Mouse (Mus musculus): ENCODE data around the gene Olfr38. TPM values are rescaled to one million over a fixed set of nuclear protein-coding genes. Genes with fewer than 3 reads are reported as not detected.
A peak's percentile ranks its signal among the peaks of the same experiment; 100 is the strongest.

Olfr38 gene
- not detected for polyA plus RNA-seq (2012; fragmentation: generic; extraction: Trizol)
- long read RNA-seq, experiment 1 = 0 reads
- long read RNA-seq, experiment 2 = 0 reads

GRCm38 (mm10) chr6:42756104-42756503, at the start of gene Olfr38:
TSS of gene Olfr38 (plus strand) at chr6:42756404.
- Histone ChIP-seq H3K79me2 (ENCODE audit: control insufficient read depth, insufficient read depth) (no peaks in the 10 kb centered on the region), H3K27me3 (ENCODE audit: control insufficient read depth, insufficient read depth, insufficient read length) (peaks cover 3% of the 10 kb centered on the region), H3K36me3 (ENCODE audit: control insufficient read depth, insufficient read depth) (no peaks in the 10 kb centered on the region), H3ac (ENCODE audit: control insufficient read depth, insufficient read length, low read depth) (no peak within 1 kb of the TSS), H3K4me3 (ENCODE audit: insufficient read depth, poor library complexity, severe bottlenecking) (no peak within 1 kb of the TSS), H3K79me3 (ENCODE audit: low read depth) (no peaks in the 10 kb centered on the region)
- no peak for TF ChIP-seq USF1 (IDR thresholded peaks at IDR 0.05; ENCODE audit: low read depth)
- TF ChIP-seq MAX (IDR thresholded peaks at IDR 0.05) = no peak
- TF ChIP-seq FOSL1 (IDR thresholded peaks at IDR 0.05; ENCODE audit: insufficient read depth, low read length, poor library complexity, severe bottlenecking) = no peak
- no peak for TF ChIP-seq MYOD1 (IDR thresholded peaks at IDR 0.05; ENCODE audit: control insufficient read depth, insufficient read length, low read depth)
- no peak for TF ChIP-seq CEBPB (IDR thresholded peaks at IDR 0.05; ENCODE audit: low read depth)
- no peak for TF ChIP-seq MYOG (IDR thresholded peaks at IDR 0.05; ENCODE audit: control insufficient read depth, extremely low read depth, insufficient read length)
- TF ChIP-seq CTCF (IDR thresholded peaks at IDR 0.05; ENCODE audit: control insufficient read depth, insufficient read depth, insufficient read length) = no peak

- TF ChIP-seq CTCF (IDR thresholded peaks at IDR 0.05; ENCODE audit: control insufficient read depth, insufficient read depth, insufficient read length) (no peak), USF1 (IDR thresholded peaks at IDR 0.05; ENCODE audit: low read depth) (no peak), MAX (IDR thresholded peaks at IDR 0.05) (no peak)
These were observed 46.7 kb upstream of the Olfr38 start, which contains the start of gene Tcaf1 for GRCm38 (mm10) chr6:42709291-42710211. TSS of gene Tcaf1 (minus strand) at chr6:42710088.

GRCm38 (mm10) chr6:42714668-42715067, 41.5 kb upstream of the Olfr38 start:
- Histone ChIP-seq H3K36me3 (ENCODE audit: control insufficient read depth, insufficient read depth) (no peaks in the 10 kb centered on the region), H3K79me3 (ENCODE audit: low read depth) (no peaks in the 10 kb centered on the region), H3ac (ENCODE audit: control insufficient read depth, insufficient read length, low read depth) (no peak overlapping the region), H3K4me3 (ENCODE audit: insufficient read depth, poor library complexity, severe bottlenecking) (no peak overlapping the region), H3K27me3 (ENCODE audit: control insufficient read depth, insufficient read depth, insufficient read length) (no peaks in the 10 kb centered on the region), H3K79me2 (ENCODE audit: control insufficient read depth, insufficient read depth) (no peaks in the 10 kb centered on the region)
- no peak for TF ChIP-seq MYOG (IDR thresholded peaks at IDR 0.05; ENCODE audit: control insufficient read depth, extremely low read depth, insufficient read length)
- no peak for TF ChIP-seq MAX (IDR thresholded peaks at IDR 0.05)

More at GRCm38 (mm10) chr6:42709291-42710211, 46.7 kb upstream of the Olfr38 start, which contains the start of gene Tcaf1:
- no peaks in the 10 kb centered on the region for H3K79me3 ChIP-seq (ENCODE audit: low read depth)
- H3ac ChIP-seq (ENCODE audit: control insufficient read depth, insufficient read length, low read depth) = peak within 1 kb of the TSS; percentile 40
- H3K79me2 ChIP-seq (ENCODE audit: control insufficient read depth, insufficient read depth) = no peaks in the 10 kb centered on the region
- H3K27me3 ChIP-seq (ENCODE audit: control insufficient read depth, insufficient read depth, insufficient read length) = no peaks in the 10 kb centered on the region
- no peaks in the 10 kb centered on the region for H3K36me3 ChIP-seq (ENCODE audit: control insufficient read depth, insufficient read depth)
- H3K4me3 ChIP-seq (ENCODE audit: insufficient read depth, poor library complexity, severe bottlenecking) = no peak within 1 kb of the TSS

- TF ChIP-seq FOSL1 (IDR thresholded peaks at IDR 0.05; ENCODE audit: insufficient read depth, low read length, poor library complexity, severe bottlenecking) (peak; percentile 48), CEBPB (IDR thresholded peaks at IDR 0.05; ENCODE audit: low read depth) (no peak), USF1 (IDR thresholded peaks at IDR 0.05; ENCODE audit: low read depth) (no peak), MAX (IDR thresholded peaks at IDR 0.05) (no peak), MYOD1 (IDR thresholded peaks at IDR 0.05; ENCODE audit: control insufficient read depth, insufficient read length, low read depth) (peak; percentile 99)
- H3K27me3 ChIP-seq (ENCODE audit: control insufficient read depth, insufficient read depth, insufficient read length) = no peaks in the 10 kb centered on the region
- H3K4me3 ChIP-seq (ENCODE audit: insufficient read depth, poor library complexity, severe bottlenecking) = no peak overlapping the region
- H3K79me3 ChIP-seq (ENCODE audit: low read depth) = no peaks in the 10 kb centered on the region
- H3ac ChIP-seq (ENCODE audit: control insufficient read depth, insufficient read length, low read depth) = no peak overlapping the region
- H3K79me2 ChIP-seq (ENCODE audit: control insufficient read depth, insufficient read depth) = no peaks in the 10 kb centered on the region
- H3K36me3 ChIP-seq (ENCODE audit: control insufficient read depth, insufficient read depth) = no peaks in the 10 kb centered on the region
These were observed 38.2 kb upstream of the Olfr38 start for GRCm38 (mm10) chr6:42717973-42718372.

- no peaks in the 10 kb centered on the region for H3K27me3 ChIP-seq (ENCODE audit: control insufficient read depth, insufficient read depth, insufficient read length)
- no peak for TF ChIP-seq USF1 (IDR thresholded peaks at IDR 0.05; ENCODE audit: low read depth)
- no peak for TF ChIP-seq CTCF (IDR thresholded peaks at IDR 0.05; ENCODE audit: control insufficient read depth, insufficient read depth, insufficient read length)
- no peak for TF ChIP-seq FOSL1 (IDR thresholded peaks at IDR 0.05; ENCODE audit: insufficient read depth, low read length, poor library complexity, severe bottlenecking)
- TF ChIP-seq CEBPB (IDR thresholded peaks at IDR 0.05; ENCODE audit: low read depth) = no peak
- TF ChIP-seq MYOG (IDR thresholded peaks at IDR 0.05; ENCODE audit: control insufficient read depth, extremely low read depth, insufficient read length) = no peak
- no peak for TF ChIP-seq MYOD1 (IDR thresholded peaks at IDR 0.05; ENCODE audit: control insufficient read depth, insufficient read length, low read depth)
- TF ChIP-seq MAX (IDR thresholded peaks at IDR 0.05) = no peak
- no peak within 1 kb of the TSS for H3ac ChIP-seq (ENCODE audit: control insufficient read depth, insufficient read length, low read depth)
These were observed 17.1 kb upstream of the Olfr38 start, which contains the start of gene Olfr453 for GRCm38 (mm10) chr6:42739071-42739470. TSS of gene Olfr453 (plus strand) at chr6:42739371.

GRCm38 (mm10) chr6:42742303-42742702, 13.9 kb upstream of the Olfr38 start:
- Histone ChIP-seq H3K79me3 (ENCODE audit: low read depth) (no peaks in the 10 kb centered on the region), H3K27me3 (ENCODE audit: control insufficient read depth, insufficient read depth, insufficient read length) (no peaks in the 10 kb centered on the region), H3K79me2 (ENCODE audit: control insufficient read depth, insufficient read depth) (no peaks in the 10 kb centered on the region), H3ac (ENCODE audit: control insufficient read depth, insufficient read length, low read depth) (no peak overlapping the region), H3K36me3 (ENCODE audit: control insufficient read depth, insufficient read depth) (no peaks in the 10 kb centered on the region), H3K4me3 (ENCODE audit: insufficient read depth, poor library complexity, severe bottlenecking) (no peak overlapping the region)
- TF ChIP-seq CEBPB (IDR thresholded peaks at IDR 0.05; ENCODE audit: low read depth) (no peak), MAX (IDR thresholded peaks at IDR 0.05) (no peak), CTCF (IDR thresholded peaks at IDR 0.05; ENCODE audit: control insufficient read depth, insufficient read depth, insufficient read length) (no peak), MYOD1 (IDR thresholded peaks at IDR 0.05; ENCODE audit: control insufficient read depth, insufficient read length, low read depth) (no peak), MYOG (IDR thresholded peaks at IDR 0.05; ENCODE audit: control insufficient read depth, extremely low read depth, insufficient read length) (no peak), FOSL1 (IDR thresholded peaks at IDR 0.05; ENCODE audit: insufficient read depth, low read length, poor library complexity, severe bottlenecking) (no peak), USF1 (IDR thresholded peaks at IDR 0.05; ENCODE audit: low read depth) (no peak)

More at GRCm38 (mm10) chr6:42739071-42739470, 17.1 kb upstream of the Olfr38 start, which contains the start of gene Olfr453:
- H3K36me3 ChIP-seq (ENCODE audit: control insufficient read depth, insufficient read depth) = no peaks in the 10 kb centered on the region
- no peaks in the 10 kb centered on the region for H3K79me2 ChIP-seq (ENCODE audit: control insufficient read depth, insufficient read depth)
- no peak within 1 kb of the TSS for H3K4me3 ChIP-seq (ENCODE audit: insufficient read depth, poor library complexity, severe bottlenecking)
- no peaks in the 10 kb centered on the region for H3K79me3 ChIP-seq (ENCODE audit: low read depth)

Data from C2C12 (cell line).